Mouse (Mus musculus) erythroid progenitor cell, adult 5-6 weeks (primary cell): ENCODE results near the gene Ahsa1. TPM values are rescaled to one million over a fixed set of nuclear protein-coding genes. Genes with fewer than 3 reads are reported as not detected.
"Not testable (repeated sequence)": the region's sequence is repeated elsewhere in the genome, so short reads cannot be mapped to it uniquely, and the experiment has no call there.

Source experiments
- ATAC-seq: replicated peaks from 2 replicates; pipeline ENCODE4 v1.8.0; 2016; ENCODE audit warnings: moderate number of reproducible peaks, mild to moderate bottlenecking, moderate TSS enrichment, inconsistent platforms; ENCODE audit not compliant: poor library complexity, low FRiP score, severe bottlenecking
- total RNA-seq, 2 experiments: library from RNA; stranded (forward) in 1 of 2; stranded (reverse) in 1 of 2; fragments of 150-400 nt in 1 of 2; fragments of 186-747, 209-891 nt in 1 of 2; gene quantifications; 2 replicates each; pipeline versions ENCODE4 v1.2.3 to v1.2.4; 2015 to 2017; ENCODE audit warnings: low replicate concordance in 2 of 2

The Ahsa1 gene
- 22.7 and 28.5 TPM in 2 replicates for total RNA-seq (2015; ENCODE audit: low replicate concordance)
- 58.2 and 58.3 TPM in 2 replicates for total RNA-seq (2017; ENCODE audit: low replicate concordance)

DNA sequence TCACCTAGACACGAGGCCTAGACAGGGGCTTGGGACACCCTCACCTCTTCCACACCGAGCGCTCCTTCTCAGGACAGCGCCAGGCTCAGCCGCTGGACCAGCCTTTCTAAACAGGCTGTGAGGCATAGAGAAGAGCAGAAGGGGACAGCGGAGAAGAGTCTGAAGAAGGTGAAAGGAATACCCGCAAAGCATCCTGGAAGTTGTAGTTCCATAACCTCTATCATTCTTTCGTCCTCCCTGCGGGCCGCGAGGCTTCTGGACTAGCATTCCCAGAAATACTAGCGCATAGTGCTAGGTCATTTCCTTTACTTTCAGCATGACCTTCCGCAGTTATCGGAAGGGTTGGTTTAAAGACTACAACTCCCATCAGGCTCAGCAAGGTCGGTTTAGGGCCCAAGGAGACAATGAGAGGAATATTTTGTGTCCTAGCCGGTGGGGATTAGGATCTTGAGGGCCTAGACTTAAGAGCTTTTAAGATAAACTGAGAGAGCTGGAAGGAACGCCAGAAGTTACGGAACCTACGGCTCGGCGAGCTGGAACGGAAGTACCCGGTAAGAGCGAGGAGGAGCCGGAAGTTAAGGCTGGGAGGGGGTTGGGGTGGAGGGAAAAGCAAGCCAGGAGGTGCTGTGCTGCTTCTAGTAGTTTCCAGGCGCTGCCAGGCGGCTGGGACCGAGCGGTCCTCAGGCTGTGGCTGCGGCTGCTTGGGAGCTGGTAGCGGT, at the start of gene Ahsa1, which contains the start of gene Vipas39:
Gene Ahsa1, plus strand, starts transcription at position 372 of the 719 bp plus-strand sequence.
Gene Vipas39, minus strand, starts transcription at position 149 of the 719 bp plus-strand sequence.
- peak; percentile 94 for ATAC-seq

DNA sequence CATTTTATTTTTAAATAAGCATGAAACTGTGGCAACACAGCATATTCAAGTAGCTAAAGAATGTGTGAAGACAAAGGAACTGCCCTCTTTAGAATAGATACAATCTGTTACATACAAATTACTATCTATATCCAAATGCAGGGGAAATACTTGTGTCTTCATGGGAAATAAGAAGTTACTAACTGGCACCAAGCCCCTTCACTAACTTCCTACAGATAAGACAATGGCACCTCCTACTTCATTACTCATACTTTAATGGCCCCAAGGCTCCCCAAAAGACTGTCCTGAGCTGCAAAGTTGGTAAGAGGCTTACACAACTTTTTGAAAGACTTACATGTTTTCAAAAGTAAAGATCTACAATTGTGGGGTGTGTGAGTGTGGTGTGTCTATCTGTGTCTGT, 48.7 kb upstream of the Ahsa1 start:
- no peak for ATAC-seq

DNA sequence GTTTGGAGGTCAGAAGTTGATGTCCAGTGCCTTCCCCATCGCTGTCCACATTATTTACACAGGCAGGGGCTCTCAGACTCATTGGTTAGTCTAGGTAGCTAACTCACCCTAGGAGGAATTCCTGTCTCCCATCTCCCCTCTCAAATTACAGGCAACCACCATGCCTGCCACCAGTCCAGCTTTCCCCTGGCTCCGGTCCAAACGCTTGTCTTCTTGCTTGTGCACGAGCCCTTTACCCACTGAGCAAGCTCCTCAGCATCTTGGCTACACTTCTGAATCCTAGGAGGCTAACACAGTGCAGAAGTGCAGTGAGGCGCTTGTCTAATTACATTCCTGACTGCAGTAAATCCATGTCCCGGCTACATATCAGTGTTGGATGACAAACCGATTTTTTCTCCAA, 46.9 kb upstream of the Ahsa1 start:
- ATAC-seq: no peak

DNA sequence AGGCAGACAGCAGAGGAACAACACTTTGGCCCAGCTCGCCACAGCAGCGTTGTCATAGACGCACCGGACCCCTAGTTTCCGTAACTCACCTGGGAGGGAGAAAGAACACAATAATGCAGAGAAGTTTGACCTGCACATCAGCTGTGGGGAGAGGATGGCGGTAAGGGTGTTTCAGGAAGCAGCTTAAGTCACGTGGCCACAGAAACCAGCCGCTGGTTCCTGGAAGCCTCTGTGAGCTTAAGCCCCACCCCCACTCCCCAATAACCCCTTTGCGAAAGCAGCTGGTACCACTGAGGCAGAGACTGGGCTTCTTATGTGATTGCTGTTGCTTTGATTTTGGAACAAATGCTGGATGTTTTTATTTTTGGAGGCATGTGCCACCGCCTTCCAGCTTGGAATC, 41.3 kb upstream of the Ahsa1 start:
- ATAC-seq: no peak

DNA sequence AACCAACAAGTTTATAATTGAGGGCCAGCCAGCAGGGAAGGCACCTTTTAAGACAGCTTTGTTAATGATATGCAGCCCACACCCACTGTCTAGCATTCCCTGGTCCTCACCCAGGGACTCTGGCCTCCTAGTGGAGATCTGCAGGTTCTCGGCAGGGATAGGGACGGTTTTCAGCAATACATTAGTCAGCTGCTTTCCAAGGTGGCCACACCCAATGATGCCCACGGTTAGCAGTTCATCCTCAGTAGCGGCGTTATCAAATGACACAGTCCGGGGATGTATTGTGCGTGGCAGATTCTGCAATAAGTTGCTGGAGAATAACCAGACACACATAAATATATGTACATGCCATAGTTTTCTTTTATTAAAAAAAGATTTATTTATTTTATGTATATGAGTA, 39.5 kb upstream of the Ahsa1 start:
- no peak for ATAC-seq

DNA sequence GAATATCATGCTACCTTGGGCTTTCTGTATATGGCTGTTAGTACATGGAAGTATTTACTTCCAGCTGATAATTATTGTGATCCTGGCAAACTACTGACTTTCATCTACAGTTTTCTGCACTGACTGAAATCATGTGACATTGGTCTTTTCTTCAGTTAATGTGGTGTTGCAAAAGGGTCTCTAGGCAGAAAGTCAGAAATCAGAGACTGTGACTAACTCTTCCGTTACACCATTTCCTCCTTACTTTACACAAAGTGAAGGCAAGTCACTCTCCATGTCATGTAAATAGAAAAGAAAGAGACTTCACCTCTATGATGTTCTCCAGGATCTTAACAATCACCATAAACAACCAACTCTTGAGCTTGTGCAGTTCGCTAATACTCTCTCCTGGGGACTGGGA, 36.6 kb upstream of the Ahsa1 start:
- ATAC-seq: no peak

DNA sequence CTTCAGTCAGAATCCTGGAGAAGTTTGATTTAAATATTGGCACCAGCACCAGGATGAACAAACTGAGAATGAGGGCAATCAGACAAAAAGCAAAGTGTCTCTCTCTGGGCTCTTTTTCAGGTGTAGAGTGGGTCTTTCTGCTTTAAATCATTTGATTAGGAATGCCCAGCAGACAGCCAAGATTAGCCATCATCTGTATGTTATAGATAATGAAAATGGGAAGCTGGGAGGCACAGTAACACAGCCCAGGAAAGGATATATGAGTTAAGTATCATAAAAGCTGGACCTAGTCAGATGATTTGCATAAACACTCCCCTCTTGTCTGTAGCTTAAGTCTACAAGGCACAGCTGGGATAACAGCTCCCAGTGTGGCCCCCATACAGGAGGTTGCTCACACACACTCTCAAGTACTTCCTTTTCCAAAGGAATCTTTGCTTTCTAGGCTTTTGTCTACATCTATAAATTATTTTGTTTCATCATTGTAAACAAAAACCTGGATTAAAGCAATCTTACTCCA, 35.8 kb upstream of the Ahsa1 start:
- ATAC-seq: no peak

DNA sequence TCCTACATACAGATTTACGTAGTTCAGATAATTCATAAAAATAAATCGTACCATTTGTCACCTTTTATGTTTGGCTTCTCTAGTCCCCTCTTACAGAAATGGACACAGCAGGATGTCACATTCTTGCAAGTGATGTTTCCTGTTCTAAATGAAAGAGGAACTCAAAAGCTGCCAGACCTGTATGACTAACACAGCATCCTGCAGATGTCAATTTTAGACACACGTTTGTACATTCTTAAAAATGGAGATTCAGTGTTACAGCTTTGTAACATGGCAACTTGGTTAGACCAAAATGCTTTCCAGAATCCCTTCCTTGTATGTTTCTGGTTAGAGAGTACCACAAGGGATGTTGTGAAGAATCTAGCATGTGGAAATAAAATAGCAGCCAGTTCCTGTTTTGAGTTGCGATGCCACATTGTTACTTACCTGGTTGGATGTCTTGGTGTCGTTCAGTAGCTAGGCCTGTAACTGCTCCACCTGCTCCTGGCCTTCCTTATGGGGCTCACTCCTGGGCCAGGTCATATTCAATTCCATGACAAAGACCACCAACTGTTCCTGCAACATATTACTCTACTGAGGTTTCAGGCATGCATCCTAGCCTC, 29.3 kb upstream of the Ahsa1 start:
- no peak for ATAC-seq

DNA sequence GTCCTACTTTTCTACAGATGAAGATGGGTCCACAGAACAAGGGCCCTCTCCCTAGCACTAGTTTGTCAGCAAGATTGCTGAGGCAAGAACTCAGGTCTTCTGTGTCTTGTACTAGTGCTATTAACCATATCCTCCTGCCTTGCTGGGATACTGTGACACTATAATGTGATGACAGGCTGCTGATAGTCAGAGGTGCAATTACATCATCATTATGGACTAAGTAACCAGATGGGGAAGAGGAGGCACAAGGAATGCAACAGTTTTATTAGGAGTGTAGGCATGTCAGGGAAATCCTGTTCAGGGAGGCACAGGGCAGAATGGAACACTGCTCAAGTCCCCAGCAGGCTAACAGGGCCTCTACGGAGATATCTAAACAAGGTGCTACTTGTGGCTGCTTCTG, 27.6 kb upstream of the Ahsa1 start, which contains the start of gene Noxred1:
Gene Noxred1, minus strand, starts transcription at position 101 of the 400 bp plus-strand sequence.
- no peak for ATAC-seq

DNA sequence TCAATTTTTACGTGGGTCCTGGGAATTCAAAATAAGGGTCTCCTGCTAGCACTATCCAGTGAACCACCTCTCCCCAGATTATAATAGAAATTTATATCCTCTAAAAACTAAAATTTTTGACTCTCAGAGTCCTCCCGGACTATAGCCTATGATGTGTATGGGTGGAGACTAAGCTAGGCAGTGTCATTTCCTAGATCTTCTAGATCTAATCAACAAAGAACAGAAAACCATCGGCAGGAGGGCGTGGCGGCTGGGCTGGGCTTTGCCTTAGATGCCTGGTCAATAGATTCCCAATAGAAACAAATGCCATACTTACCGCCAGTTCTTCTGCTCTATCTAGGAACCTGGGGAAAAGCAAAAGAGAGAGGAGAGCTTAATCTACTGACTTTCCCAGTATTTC, 16.1 kb upstream of the Ahsa1 start:
- ATAC-seq: 0 out of 2 replicates have a peak, but pooled peaks have one; percentile 25

DNA sequence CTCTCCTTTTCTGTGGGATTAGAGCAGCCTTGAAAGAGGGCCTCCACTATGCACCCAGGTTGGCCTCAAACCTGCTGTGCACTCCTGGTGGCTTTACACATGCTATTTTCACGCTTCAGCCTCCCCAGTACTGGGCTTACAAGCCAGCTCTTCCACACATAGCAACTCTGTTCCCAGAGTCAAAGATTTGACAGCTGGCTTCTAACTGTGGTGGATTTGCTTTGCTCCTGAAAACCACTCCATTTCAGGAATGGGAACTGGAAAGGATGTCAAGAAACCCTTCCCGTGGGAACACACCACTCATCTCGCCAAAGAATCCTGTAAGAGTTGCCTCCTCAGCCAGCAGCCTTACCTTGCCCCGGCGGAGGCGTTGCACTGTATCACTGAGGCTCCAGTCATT, 12.4 kb upstream of the Ahsa1 start:
- ATAC-seq: no peak

DNA sequence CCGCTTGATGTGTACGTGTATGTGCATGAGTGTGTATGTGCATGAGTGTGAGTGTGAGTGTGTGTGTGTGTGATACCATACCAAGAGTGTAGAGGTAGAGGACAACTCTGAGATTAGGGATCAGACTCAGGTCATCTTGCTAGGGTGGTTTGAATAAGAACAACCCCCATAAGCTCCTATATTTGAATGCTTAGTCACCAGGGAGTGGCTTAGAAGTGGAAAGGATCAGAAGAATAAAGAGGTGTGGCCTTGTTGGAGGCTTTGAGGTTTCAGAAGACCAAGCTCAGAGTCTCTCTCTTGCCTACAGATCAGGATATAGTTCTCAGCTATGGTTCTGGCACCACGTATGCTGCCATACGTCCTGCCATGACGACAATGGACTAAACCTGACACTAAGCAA, 9.7 kb upstream of the Ahsa1 start:
- ATAC-seq: no peak

DNA sequence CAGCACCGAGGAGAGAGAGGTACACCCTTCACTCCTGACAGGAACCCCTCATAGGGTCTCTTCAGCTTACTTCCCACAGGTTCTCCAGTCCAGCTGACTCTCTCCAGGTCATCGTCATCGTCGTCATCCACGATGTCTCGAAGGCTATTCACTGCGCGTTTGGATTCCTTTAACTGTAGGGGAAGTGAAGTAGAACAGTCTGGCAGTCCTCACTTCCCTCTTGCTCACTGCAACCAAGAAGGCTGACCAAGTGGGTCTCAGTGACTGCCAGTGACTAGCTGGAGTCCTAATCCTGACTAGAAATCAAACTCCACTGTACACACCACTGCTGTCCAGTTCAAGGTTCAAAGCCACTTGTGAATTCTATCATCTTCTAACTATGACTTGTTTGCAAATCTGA, 5.7 kb upstream of the Ahsa1 start:
- ATAC-seq: no peak

DNA sequence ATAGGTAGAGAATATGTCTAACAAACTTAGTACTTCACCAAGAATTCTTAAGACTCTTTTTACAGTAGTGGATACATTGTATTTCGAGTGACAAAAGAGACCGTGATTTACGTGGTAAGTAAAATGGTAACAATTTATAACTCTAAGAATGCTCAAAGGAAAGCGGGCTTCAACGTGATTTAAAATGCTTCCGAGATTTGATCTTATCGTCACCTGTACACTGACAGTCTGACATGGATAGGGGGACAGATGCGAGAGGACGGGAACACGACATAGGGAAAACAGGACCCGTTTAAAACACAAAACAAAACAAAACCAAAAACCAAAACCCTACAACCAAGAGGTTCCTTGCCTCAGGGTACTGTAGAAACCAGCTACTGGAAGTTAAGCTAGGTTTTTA, 835 bp upstream of the Ahsa1 start:
- no peak for ATAC-seq

DNA sequence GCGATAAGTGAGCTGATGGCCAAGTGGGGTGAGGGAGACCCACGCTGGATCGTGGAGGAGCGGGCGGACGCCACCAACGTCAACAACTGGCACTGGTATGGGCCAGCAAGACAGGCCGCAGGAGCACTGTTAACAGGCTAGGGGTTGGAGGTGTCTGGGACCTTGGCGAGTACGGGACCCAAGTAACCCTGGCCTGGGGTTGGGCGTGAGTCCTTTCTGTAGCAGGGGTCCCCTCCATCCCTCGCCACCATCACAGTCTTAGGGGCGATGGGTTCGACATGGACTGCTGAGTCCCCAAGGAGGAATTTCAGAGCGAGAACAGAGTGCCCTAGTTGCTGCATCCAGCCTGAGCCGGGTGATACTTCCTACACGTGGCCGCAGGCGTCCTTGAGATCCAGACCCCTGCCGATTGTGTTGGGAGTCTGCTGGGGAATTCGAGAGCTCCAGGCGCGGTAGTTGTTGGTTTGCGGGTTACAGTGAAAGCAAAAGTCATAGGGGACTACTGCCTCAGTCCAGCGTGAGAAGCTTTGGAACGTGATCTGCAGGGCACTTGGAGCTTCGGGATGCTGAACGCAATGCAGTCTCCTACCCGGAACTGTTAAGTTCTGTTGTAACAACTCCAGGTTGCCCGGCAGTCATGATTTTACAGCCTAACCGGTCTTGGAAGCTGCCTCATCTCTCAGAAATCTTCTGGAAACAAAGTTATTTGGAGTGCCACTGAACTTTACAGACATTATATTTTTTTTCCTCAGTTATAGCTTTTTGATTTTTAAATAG, 736 bp downstream of the Ahsa1 start:
- peak; percentile 8 for ATAC-seq

DNA sequence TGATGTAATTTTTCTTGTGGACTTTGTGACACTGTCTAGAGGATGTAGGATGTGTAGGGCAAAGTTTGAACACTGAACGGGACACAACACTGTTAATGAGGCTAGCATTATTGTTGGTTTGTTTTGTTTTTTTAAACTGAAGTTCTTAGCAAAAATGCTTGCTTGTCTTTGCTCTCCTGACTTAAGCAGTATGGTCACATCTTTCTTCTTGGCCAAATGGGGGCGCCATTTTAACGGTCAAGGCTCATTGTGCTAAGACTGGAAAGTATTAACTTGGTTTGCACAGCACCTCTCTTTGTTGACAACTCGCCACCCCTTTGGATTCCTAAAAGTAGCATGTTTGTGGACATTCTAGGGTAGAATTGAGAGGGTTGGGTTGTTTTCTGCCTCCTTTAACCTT, 1.4 kb downstream of the Ahsa1 start:
- no peak for ATAC-seq

DNA sequence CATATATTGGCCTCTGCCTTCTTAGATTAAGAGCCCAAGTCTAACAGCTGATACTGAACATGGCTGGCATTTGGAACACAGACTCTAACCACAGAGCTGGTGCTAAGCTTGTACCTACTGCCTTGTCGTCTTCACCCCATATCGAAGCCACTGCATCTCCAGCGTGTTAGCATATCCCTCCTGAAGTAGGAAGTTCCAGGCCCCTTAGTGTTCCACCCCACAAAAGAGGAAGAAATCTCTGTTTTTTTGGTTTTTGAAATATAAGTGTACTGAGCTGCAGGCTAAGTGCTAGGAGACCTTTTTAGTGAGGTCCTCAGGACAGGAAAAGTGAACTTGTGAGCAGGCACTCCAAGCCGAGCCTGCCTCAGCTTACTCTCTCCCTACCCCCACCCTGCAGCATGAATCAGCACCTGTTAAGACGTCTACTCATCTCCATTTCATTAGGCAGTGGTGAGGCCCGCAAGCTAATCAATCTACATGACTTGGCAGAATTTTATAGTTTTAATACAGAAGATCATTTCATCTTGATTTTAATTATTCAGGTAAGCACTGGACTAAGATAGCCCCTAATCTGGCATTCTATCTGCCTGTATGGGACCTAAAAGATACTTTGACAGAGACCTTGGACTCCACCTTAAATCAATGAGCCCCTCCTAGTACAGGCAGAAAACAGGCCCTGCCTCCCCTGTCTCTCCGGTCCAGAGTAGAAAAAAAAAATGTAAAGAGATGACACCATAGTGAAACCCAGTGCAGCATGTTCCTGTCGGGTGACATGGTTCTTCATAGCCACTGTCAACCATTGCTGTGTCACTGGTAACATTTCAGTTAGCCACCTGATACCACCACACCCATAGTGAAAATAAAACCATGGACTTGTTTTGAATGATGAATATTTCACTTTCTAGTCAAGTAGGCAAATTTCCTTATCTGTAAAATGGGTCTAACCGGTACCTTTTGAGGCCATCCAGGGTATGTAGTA, 8.9 kb downstream of the Ahsa1 start:
- no peak for ATAC-seq

DNA sequence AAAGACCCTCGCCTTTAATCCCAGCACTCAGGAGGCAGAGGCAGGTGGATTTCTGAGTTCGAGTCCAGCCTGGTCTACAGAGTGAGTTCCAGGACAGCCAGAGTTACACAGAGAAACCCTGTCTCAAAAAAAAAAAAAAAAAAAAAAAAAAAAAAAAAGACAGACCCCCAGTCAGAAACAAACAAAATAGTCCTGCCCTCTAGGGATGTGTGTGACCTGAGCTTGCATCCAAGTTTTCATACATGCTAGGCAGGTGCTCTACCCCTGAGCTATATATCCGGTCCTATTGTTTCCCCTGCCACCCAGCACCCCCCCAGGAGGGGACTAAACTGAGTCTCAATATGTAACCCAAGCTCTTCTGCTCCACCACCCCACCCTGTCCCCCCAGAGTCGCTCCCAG, 11.0 kb downstream of the Ahsa1 start:
- ATAC-seq: not testable (repeated sequence)

DNA sequence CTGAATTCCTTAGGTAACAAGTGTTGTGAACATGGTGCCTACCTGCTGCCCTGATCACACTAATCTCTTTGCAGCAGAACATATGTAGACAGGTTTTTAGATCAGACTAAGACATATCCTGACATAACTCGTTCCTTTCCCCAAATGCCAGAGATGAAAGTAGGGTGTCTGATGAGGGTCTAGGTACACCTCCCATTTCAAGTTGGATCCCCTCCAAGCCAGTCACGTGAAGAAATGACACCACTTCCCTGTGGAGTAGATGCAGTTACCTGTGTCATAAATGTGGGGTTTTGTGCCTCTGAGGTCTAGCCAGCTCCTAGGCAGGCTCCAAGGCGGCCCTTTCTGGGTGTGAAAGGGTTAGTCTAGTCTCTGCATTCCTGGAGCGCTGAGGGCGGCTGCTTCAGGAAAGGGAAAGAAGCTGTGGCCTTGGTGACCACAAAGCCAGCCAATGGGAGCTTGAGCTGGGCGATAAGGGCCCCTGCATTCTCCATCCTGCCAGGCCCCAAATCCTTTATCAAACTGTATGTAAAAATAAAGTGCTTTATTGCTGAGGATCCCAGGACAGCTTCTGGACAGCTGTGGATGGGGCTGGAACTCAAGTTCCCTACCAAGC, 11.9 kb downstream of the Ahsa1 start:
- ATAC-seq: no peak
